Comparison of ENCODE assay signal across 8 mouse cellular contexts in genomic region chr10:94035658-94036374, GRCm38 (mm10). TPM values are rescaled to one million over a fixed set of nuclear protein-coding genes. Genes with fewer than 3 reads are reported as not detected.
DNase-seq lines count a peak whose midpoint lies in the region; ATAC-seq and TF ChIP-seq lines count a peak whose summit lies in the region.

Gene Vezt, minus strand, starts transcription at chr10:94035817.
Gene Fgd6, plus strand, starts transcription at chr10:94036001.

- H3K9me3 ChIP-seq in E14TG2a.4 (ENCODE audit: low read length), result no peaks in the 10 kb centered on the region
- no peaks in the 10 kb centered on the region for H3K9me3 ChIP-seq in forebrain, embryonic 12.5 days
- H3K9me3 ChIP-seq in heart, postnatal 0 days (replicated peaks; ENCODE audit: control insufficient read depth, low read length), result no peaks in the 10 kb centered on the region
- H3K9me3 ChIP-seq in liver, embryonic 16.5 days (replicated peaks; ENCODE audit: control insufficient read depth, low read length), result no peaks in the 10 kb centered on the region
- no peaks in the 10 kb centered on the region for H3K9me3 ChIP-seq in neural tube, embryonic 13.5 days

- ATAC-seq in forebrain, embryonic 12.5 days (ENCODE audit: low FRiP score), result peak; percentile 98
- ATAC-seq in heart, postnatal 0 days (ENCODE audit: insufficient read depth, low read depth), result peak; percentile 98
- ATAC-seq in liver, embryonic 16.5 days (ENCODE audit: low read depth), result peak; percentile 95
- peak; percentile 99 for ATAC-seq in neural tube, embryonic 13.5 days (ENCODE audit: low read depth)

- peak; percentile 58 for TF ChIP-seq POLR2A in testis, adult 2 months (IDR thresholded peaks at IDR 0.05; ENCODE audit: control insufficient read depth, low read depth, low read length)

- H3K27ac ChIP-seq in forebrain, embryonic 12.5 days, result peak within 1 kb of the TSS; percentile 36; the same call in 1 of the 2 replicates
- peak within 1 kb of the TSS; percentile 84 for H3K27ac ChIP-seq in heart, postnatal 0 days (ENCODE audit: low read depth)
- H3K27ac ChIP-seq in liver, embryonic 16.5 days (ENCODE audit: low read length), result peak within 1 kb of the TSS; percentile 89
- H3K27ac ChIP-seq in neural tube, embryonic 13.5 days (replicated peaks), result peak within 1 kb of the TSS; percentile 85
- peak within 1 kb of the TSS; percentile 77 for H3K27ac ChIP-seq in testis, adult 2 months (ENCODE audit: control insufficient read depth, insufficient read depth, low read depth, low read length)

- H3K36me3 ChIP-seq in E14TG2a.4 (ENCODE audit: insufficient read depth, low read length), result no peaks in the 10 kb centered on the region
- peaks cover under 1% of the 10 kb centered on the region; the same call in 1 of the 2 replicates for H3K36me3 ChIP-seq in forebrain, embryonic 12.5 days (replicated peaks)
- H3K36me3 ChIP-seq in heart, postnatal 0 days (replicated peaks; ENCODE audit: control insufficient read depth, insufficient read depth, low read length), result no peaks in the 10 kb centered on the region
- no peaks in the 10 kb centered on the region for H3K36me3 ChIP-seq in liver, embryonic 16.5 days (ENCODE audit: control insufficient read depth, insufficient read depth)
- H3K36me3 ChIP-seq in neural tube, embryonic 13.5 days, result no peaks in the 10 kb centered on the region; the same call in 1 of the 2 replicates
- H3K36me3 ChIP-seq in testis, adult 2 months (ENCODE audit: control insufficient read depth, insufficient read depth, low read length), result no peaks in the 10 kb centered on the region

- peak; percentile 100 for DNase-seq in c-Kit-positive CD71-positive TER-119-positive erythroid progenitor cells, embryonic 14.5 days (ENCODE audit: low spot score)
- peak; percentile 99 for DNase-seq in heart, postnatal 0 days (ENCODE audit: low spot score)
- peak; percentile 99 for DNase-seq in kidney, postnatal 4 days

- no peaks in the 10 kb centered on the region for H3K27me3 ChIP-seq in E14TG2a.4 (ENCODE audit: insufficient read depth, low read length)
- no peaks in the 10 kb centered on the region for H3K27me3 ChIP-seq in forebrain, embryonic 12.5 days
- no peaks in the 10 kb centered on the region for H3K27me3 ChIP-seq in heart, postnatal 0 days (ENCODE audit: control insufficient read depth, insufficient read depth, low read length)
- no peaks in the 10 kb centered on the region for H3K27me3 ChIP-seq in liver, embryonic 16.5 days (ENCODE audit: control insufficient read depth, insufficient read depth, low read depth, low read length)
- no peaks in the 10 kb centered on the region for H3K27me3 ChIP-seq in neural tube, embryonic 13.5 days
- H3K27me3 ChIP-seq in testis, adult 2 months (ENCODE audit: control insufficient read depth, insufficient read depth, low read length), result no peaks in the 10 kb centered on the region

- no peak for TF ChIP-seq CTCF in E14TG2a.4 (conservative IDR thresholded peaks at IDR 0.05; ENCODE audit: low read length)
- peak; percentile 77 for TF ChIP-seq CTCF in heart, postnatal 0 days (IDR thresholded peaks at IDR 0.05; ENCODE audit: low read depth)
- no peak; the same call in 1 of the 2 replicates for TF ChIP-seq CTCF in testis, adult 2 months (IDR thresholded peaks at IDR 0.05; ENCODE audit: control insufficient read depth, insufficient read depth, insufficient replicate concordance, low read depth, low read length)

- peaks cover 11% of the 10 kb centered on the region for H3K4me1 ChIP-seq in E14TG2a.4 (replicated peaks; ENCODE audit: low read depth, low read length)
- H3K4me1 ChIP-seq in forebrain, embryonic 12.5 days, result peaks cover 20% of the 10 kb centered on the region
- peaks cover 17% of the 10 kb centered on the region for H3K4me1 ChIP-seq in heart, postnatal 0 days (ENCODE audit: control insufficient read depth, insufficient read depth)
- H3K4me1 ChIP-seq in liver, embryonic 16.5 days (ENCODE audit: control insufficient read depth, low read depth, low read length), result peaks cover 19% of the 10 kb centered on the region
- H3K4me1 ChIP-seq in neural tube, embryonic 13.5 days (replicated peaks), result peaks cover 45% of the 10 kb centered on the region
- H3K4me1 ChIP-seq in testis, adult 2 months (ENCODE audit: control insufficient read depth, insufficient read depth, low read length), result no peaks in the 10 kb centered on the region; the same call in 1 of the 2 replicates

- WGBS in forebrain, embryonic 12.5 days, result under 1% methylated on average over 73 of the region's 77 CpGs
- WGBS in heart, postnatal 0 days, result under 1% methylated on average over 76 of the region's 77 CpGs
- WGBS in liver, embryonic 16.5 days (ENCODE audit: insufficient replicate concordance), result under 1% methylated on average over 76 of the region's 77 CpGs
- WGBS in neural tube, embryonic 13.5 days, result under 1% methylated on average over 77 of the region's 77 CpGs

- peak within 1 kb of the TSS; percentile 75 for H3K9ac ChIP-seq in forebrain, embryonic 12.5 days
- H3K9ac ChIP-seq in heart, postnatal 0 days (replicated peaks; ENCODE audit: low read depth, low read length), result peak within 1 kb of the TSS; percentile 85
- H3K9ac ChIP-seq in liver, embryonic 16.5 days (ENCODE audit: low read depth, low read length), result peak within 1 kb of the TSS; percentile 99
- peak within 1 kb of the TSS; percentile 93 for H3K9ac ChIP-seq in neural tube, embryonic 13.5 days

- TF ChIP-seq EP300 in heart, postnatal 0 days (IDR thresholded peaks at IDR 0.05; ENCODE audit: low read depth), result peak; percentile 71

- peak within 1 kb of the TSS; percentile 95 for H3K4me3 ChIP-seq in E14TG2a.4 (replicated peaks; ENCODE audit: low read length)
- H3K4me3 ChIP-seq in forebrain, embryonic 12.5 days (replicated peaks), result peak within 1 kb of the TSS; percentile 71
- peak within 1 kb of the TSS; percentile 82 for H3K4me3 ChIP-seq in heart, postnatal 0 days (ENCODE audit: low read depth, low read length)
- peak within 1 kb of the TSS; percentile 99 for H3K4me3 ChIP-seq in liver, embryonic 16.5 days (ENCODE audit: low read depth, low read length)
- H3K4me3 ChIP-seq in neural tube, embryonic 13.5 days, result peak within 1 kb of the TSS; percentile 80
- peak within 1 kb of the TSS; percentile 94 for H3K4me3 ChIP-seq in testis, adult 2 months (ENCODE audit: control insufficient read depth, low read depth, low read length)

- peak within 1 kb of the TSS; percentile 79 for H3K4me2 ChIP-seq in forebrain, embryonic 12.5 days
- peak within 1 kb of the TSS; percentile 90 for H3K4me2 ChIP-seq in heart, postnatal 0 days (ENCODE audit: low read depth, low read length)
- peak within 1 kb of the TSS; percentile 88 for H3K4me2 ChIP-seq in liver, embryonic 16.5 days (ENCODE audit: low read depth, low read length)
- peak within 1 kb of the TSS; percentile 69 for H3K4me2 ChIP-seq in neural tube, embryonic 13.5 days

RNA-seq across cellular contexts. Expression of gene Vezt, which starts in this region (rescaled TPM):
- 53.3 and 60.3 TPM in 2 replicates for polyA plus RNA-seq in forebrain, embryonic 12.5 days (2016; fragmentation: Nextera tagmentation; extraction: Ambion mirVana)
- total RNA-seq in heart, postnatal 0 days (2014; rRNA removed; ENCODE audit: low replicate concordance), result 20.8 and 23.8 TPM in 2 replicates
- 21.9 and 25.8 TPM in 2 replicates for polyA plus RNA-seq in heart, postnatal 0 days (2015; fragmentation: Nextera tagmentation; extraction: Ambion mirVana)
- 10.4 and 11.3 TPM in 2 replicates for polyA plus RNA-seq in liver, embryonic 16.5 days (2015; fragmentation: Nextera tagmentation; extraction: Ambion mirVana)
- 49.9 and 61.0 TPM in 2 replicates for polyA plus RNA-seq in neural tube, embryonic 13.5 days (2015; fragmentation: Nextera tagmentation; extraction: Ambion mirVana)
- 25.3 and 33.7 TPM in 2 replicates for polyA plus RNA-seq in testis, adult 2 months (2012; rRNA removed)

RNA-seq across cellular contexts. Expression of gene Fgd6, which starts in this region (rescaled TPM):
- polyA plus RNA-seq in forebrain, embryonic 12.5 days (2016; fragmentation: Nextera tagmentation; extraction: Ambion mirVana), result 3.2 and 3.3 TPM in 2 replicates
- 2.7 and 3.6 TPM in 2 replicates for total RNA-seq in heart, postnatal 0 days (2014; rRNA removed; ENCODE audit: low replicate concordance)
- polyA plus RNA-seq in heart, postnatal 0 days (2015; fragmentation: Nextera tagmentation; extraction: Ambion mirVana), result 1.3 and 1.4 TPM in 2 replicates
- polyA plus RNA-seq in liver, embryonic 16.5 days (2015; fragmentation: Nextera tagmentation; extraction: Ambion mirVana), result 3.5 and 3.7 TPM in 2 replicates
- polyA plus RNA-seq in neural tube, embryonic 13.5 days (2015; fragmentation: Nextera tagmentation; extraction: Ambion mirVana), result 2.7 and 3.2 TPM in 2 replicates
- polyA plus RNA-seq in testis, adult 2 months (2012; rRNA removed), result 10.7 and 12.1 TPM in 2 replicates

Comparison
In these comparisons a context has a peak if more than half of its experiments do, and no peak if none do; other contexts are left out.
1. Peak in every context shown above with its lines: DNase-seq, ATAC-seq, H3K4me3 ChIP-seq and H3K27ac ChIP-seq.
2. H3K27ac ChIP-seq: peak in every context shown above with its lines; median percentile 89 in liver, embryonic 16.5 days; 85 in neural tube, embryonic 13.5 days; 84 in heart, postnatal 0 days; 77 in testis, adult 2 months; 36 in forebrain, embryonic 12.5 days.